Mouse (Mus musculus): ENCODE results near the gene Cby3. TPM values are rescaled to one million over a fixed set of nuclear protein-coding genes. Genes with fewer than 3 reads are reported as not detected.

Cby3 gene
- polyA plus RNA-seq, 1 experiment from 2014 or later, result 1.8 TPM

DNA sequence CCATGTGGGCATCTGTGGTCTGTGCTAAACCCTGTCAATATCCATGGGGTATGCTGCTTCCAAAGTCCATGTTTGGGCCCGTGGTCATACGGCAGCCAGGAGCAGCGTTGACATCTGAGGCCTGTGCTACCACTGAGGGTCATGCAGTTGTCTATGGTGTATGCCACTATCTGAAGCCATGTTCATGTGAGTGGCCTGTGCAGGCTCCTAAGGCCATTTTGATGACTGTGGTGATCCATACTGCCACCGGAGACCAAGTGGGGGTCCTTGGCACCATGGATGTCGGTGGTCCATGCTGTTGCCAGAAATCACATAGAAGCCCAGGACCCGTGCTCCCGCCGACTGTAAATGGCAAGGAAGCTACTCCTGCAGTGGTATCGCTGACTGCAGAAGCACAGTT lies 13.3 kb downstream of the Cby3 start:
- Histone ChIP-seq H3K4me2 (no peak overlapping the region), H3K9ac (replicated peaks) (no peak overlapping the region), H3K27me3 (replicated peaks) (no peaks in the 10 kb centered on the region), H3K4me1 (peaks cover 14% of the 10 kb centered on the region), H3K9me3 (replicated peaks) (no peaks in the 10 kb centered on the region), H3K36me3 (no peaks in the 10 kb centered on the region), H3K27ac (replicated peaks) (no peak overlapping the region), H3K4me3 (replicated peaks) (no peak overlapping the region)
- WGBS, result 92% methylated on average over 9 of the region's 9 CpGs
- no peak for ATAC-seq (ENCODE audit: low FRiP score)

DNA sequence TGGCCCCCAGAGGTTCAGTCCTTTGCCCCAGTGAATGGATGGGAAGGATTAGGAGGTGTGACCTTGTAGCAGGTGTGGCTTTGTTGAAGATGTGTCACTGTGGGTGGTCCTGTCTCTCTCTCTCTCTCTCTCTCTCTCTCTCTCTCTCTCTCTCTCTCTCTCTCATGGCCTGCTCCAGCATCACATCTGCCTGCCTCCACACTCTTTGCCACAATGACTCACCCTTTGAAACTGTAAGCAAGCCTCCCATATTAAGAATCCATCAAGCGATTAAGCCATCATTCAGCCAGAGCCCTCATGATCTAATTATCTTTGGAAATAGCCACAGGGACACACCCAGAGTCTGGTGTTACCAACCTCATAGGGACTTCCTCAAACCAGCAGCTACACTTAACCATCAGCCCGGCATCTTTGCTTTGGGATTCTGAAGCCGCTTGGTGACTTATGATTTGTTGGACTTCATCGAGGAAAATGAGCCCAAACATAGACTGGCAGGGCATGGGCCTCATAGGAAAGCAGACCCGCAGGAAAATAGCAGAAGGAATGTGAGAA lies 15.2 kb downstream of the Cby3 start:
- Histone ChIP-seq H3K27me3 (replicated peaks) (no peaks in the 10 kb centered on the region), H3K9ac (replicated peaks) (no peak overlapping the region), H3K9me3 (replicated peaks) (no peaks in the 10 kb centered on the region), H3K36me3 (no peaks in the 10 kb centered on the region), H3K4me1 (peaks cover 14% of the 10 kb centered on the region), H3K4me2 (no peak overlapping the region), H3K4me3 (replicated peaks) (no peak overlapping the region), H3K27ac (replicated peaks) (no peak overlapping the region)
- no peak for ATAC-seq (ENCODE audit: low FRiP score)
- WGBS, result 91% methylated on average over 5 of the region's 5 CpGs

DNA sequence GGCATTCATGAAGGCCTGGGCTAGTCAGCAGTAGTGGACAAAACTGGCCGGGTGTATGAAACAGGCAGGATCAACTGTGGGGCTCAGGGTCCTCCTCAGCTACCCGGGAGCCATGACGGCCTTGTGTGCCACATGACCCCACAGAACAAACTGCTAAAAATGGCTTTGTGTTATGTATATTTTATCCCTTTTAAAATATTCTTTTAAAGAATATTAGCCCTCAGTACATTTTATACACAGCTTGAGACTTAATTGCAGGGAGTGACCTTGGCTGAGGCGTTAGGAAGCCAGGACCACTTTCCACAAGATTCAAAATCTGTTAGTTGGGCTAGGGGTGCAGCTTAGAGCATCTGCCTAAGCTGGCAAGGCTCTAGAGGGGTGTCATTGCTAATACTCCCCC lies 16.7 kb downstream of the Cby3 start:
- peak; percentile 45; the same call in 1 of the 2 replicates for ATAC-seq (ENCODE audit: low FRiP score)
- no peaks in the 10 kb centered on the region for H3K9me3 ChIP-seq (replicated peaks)
- no peak overlapping the region for H3K9ac ChIP-seq (replicated peaks)
- H3K27ac ChIP-seq (replicated peaks), result peak overlapping the region; percentile 92
- peak overlapping the region; percentile 68 for H3K4me2 ChIP-seq
- H3K36me3 ChIP-seq, result no peaks in the 10 kb centered on the region
- H3K27me3 ChIP-seq (replicated peaks), result no peaks in the 10 kb centered on the region
- peak overlapping the region; percentile 42; the same call in 1 of the 2 replicates for H3K4me3 ChIP-seq (replicated peaks)
- peaks cover 14% of the 10 kb centered on the region for H3K4me1 ChIP-seq
- 42% methylated on average over 4 of the region's 4 CpGs for WGBS

DNA sequence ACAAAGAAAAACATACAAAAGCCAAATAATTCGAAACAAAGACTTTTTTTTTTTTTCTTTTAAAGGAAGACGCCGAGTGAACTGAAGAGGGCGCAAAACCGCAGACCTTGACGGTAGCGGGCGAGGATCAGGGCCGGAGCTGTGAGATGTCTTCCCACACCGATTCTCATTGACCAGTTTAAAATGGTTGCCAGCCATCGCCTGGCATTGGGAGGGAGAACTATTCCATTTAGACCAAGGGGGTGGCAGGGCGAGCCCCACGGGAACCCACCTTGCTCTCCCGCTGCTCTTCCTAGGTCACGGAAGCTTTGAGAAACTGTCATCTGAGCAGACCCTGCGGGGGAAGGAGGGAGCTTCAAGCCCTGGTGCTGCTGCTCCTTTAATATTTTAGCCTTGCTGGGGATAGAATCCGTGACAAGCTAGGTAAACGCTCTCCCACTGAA lies 17.2 kb downstream of the Cby3 start:
- peak overlapping the region; percentile 68 for H3K4me2 ChIP-seq
- H3K9ac ChIP-seq (replicated peaks), result peak overlapping the region; percentile 65
- H3K9me3 ChIP-seq (replicated peaks), result no peaks in the 10 kb centered on the region
- no peaks in the 10 kb centered on the region for H3K27me3 ChIP-seq (replicated peaks)
- under 1% methylated on average over 18 of the region's 18 CpGs for WGBS
- peak overlapping the region; percentile 92 for H3K27ac ChIP-seq (replicated peaks)
- H3K4me3 ChIP-seq (replicated peaks), result peak overlapping the region; percentile 42
- H3K4me1 ChIP-seq, result peaks cover 18% of the 10 kb centered on the region
- ATAC-seq (ENCODE audit: low FRiP score), result peak; percentile 79
- no peaks in the 10 kb centered on the region for H3K36me3 ChIP-seq

DNA sequence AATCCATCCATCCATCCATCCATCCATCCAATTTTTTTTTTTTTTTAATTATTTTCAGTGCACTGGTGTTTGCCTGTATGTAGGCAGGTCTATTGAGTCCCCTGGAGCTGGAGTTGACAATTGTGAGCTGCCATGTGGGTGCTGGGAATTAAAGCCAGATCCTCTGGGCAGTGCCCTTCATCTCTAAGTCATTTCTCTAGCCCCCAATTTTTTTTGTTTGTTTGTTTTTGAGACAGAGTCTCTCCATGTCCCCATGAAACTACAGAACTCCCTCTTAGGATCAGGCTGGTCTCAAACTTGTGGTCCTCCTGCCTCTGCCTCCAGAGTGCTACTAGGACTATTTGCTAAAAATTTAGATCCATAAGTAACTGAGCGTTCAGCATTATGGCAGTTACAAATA lies 17.6 kb downstream of the Cby3 start:
- peak overlapping the region; percentile 65 for H3K9ac ChIP-seq (replicated peaks)
- peak overlapping the region; percentile 42; the same call in 1 of the 2 replicates for H3K4me3 ChIP-seq (replicated peaks)
- no peaks in the 10 kb centered on the region for H3K9me3 ChIP-seq (replicated peaks)
- H3K27ac ChIP-seq (replicated peaks), result peak overlapping the region; percentile 92
- ATAC-seq (ENCODE audit: low FRiP score), result no peak
- WGBS, result 93% methylated on average over 1 of the region's 1 CpGs
- no peaks in the 10 kb centered on the region for H3K36me3 ChIP-seq
- no peaks in the 10 kb centered on the region for H3K27me3 ChIP-seq (replicated peaks)
- H3K4me2 ChIP-seq, result peak overlapping the region; percentile 68
- H3K4me1 ChIP-seq, result peaks cover 21% of the 10 kb centered on the region

DNA sequence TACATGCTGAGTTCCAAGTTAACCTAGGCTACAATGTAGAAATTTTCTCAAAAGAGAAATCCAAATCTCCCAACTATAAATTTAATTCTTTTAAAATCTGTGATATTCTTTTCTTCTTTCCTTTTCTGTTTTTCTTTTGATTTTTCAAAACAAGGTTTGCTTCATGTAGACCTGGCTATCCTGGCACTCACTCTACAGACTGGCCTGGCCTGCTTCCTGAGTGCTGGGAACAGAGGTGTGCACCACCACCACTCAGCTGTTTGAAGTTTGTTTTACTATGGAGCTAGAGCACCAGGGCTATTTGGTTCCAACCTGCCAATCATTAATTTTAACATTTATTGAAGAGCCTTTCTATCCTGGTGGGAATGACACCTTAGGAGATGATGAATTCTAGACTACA lies 18.8 kb downstream of the Cby3 start:
- no peaks in the 10 kb centered on the region for H3K27me3 ChIP-seq (replicated peaks)
- ATAC-seq (ENCODE audit: low FRiP score), result no peak
- no peak overlapping the region for H3K27ac ChIP-seq (replicated peaks)
- H3K9ac ChIP-seq (replicated peaks), result no peak overlapping the region
- H3K36me3 ChIP-seq, result no peaks in the 10 kb centered on the region
- H3K4me2 ChIP-seq, result no peak overlapping the region
- no peaks in the 10 kb centered on the region for H3K9me3 ChIP-seq (replicated peaks)
- H3K4me3 ChIP-seq (replicated peaks), result no peak overlapping the region
- H3K4me1 ChIP-seq, result peaks cover 21% of the 10 kb centered on the region

DNA sequence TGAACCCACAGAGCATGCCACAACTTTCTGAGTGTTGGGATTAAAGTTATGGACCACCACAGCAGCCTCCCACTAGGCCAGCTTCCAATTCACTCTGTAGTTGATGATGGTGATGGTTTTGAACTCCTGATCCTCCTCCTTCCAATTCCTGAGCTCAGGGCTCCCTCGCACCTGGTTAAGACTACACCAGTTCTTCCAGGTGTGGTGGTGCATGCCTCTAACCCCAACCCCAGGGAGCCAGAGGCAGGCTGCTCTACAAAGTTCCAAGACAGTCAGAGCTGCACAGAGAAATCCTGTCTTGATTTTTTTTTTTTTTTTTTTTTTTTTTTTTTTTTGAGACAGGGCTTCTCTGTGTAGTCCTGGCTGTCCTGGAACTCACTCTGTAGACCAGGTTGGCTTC lies 19.4 kb downstream of the Cby3 start:
- 97% methylated on average over 1 of the region's 1 CpGs for WGBS
- no peak for ATAC-seq (ENCODE audit: low FRiP score)
- H3K9ac ChIP-seq (replicated peaks), result no peak overlapping the region
- no peak overlapping the region for H3K4me2 ChIP-seq
- H3K4me1 ChIP-seq, result peaks cover 21% of the 10 kb centered on the region
- H3K27ac ChIP-seq (replicated peaks), result no peak overlapping the region
- H3K4me3 ChIP-seq (replicated peaks), result no peak overlapping the region
- H3K27me3 ChIP-seq (replicated peaks), result no peaks in the 10 kb centered on the region
- H3K9me3 ChIP-seq (replicated peaks), result no peaks in the 10 kb centered on the region
- no peaks in the 10 kb centered on the region for H3K36me3 ChIP-seq

DNA sequence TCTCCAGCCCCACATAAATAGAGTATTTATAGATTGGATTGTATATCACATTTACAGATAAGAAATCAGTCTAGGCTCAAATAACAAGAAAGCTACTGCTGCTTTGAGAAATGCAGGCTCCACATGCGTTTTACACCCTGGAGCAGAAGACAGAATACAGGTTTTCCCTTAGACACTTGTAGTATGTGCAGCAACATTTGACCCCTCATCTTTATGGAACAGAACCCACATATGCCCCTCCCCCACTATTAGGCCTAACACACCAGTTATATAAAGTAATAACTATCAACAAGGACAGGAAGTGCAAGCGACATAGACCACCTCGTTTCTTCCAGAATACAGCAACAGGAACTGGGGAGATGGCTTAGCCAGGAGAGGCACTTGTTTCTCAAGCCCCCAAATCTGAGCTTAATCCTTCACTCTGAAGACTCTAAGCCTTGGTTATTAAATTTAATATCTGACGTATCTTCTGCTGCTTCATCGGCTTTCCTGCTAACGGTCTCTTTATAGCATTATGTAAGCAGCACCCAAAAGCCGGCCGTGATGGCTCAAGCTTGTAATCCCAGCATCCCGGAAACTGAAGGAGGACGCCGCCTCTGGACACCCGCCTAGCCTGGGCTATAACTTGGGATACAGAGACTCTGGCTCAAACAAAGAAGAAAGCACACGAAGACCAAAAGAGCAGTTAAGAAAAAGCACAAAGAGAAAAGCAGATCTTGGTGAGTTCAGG lies 20.2 kb downstream of the Cby3 start:
- Histone ChIP-seq H3K27me3 (replicated peaks) (no peaks in the 10 kb centered on the region), H3K9me3 (replicated peaks) (no peaks in the 10 kb centered on the region), H3K4me1 (peaks cover 28% of the 10 kb centered on the region), H3K9ac (replicated peaks) (no peak overlapping the region), H3K36me3 (peaks cover 4% of the 10 kb centered on the region), H3K4me2 (no peak overlapping the region), H3K27ac (replicated peaks) (no peak overlapping the region), H3K4me3 (replicated peaks) (no peak overlapping the region)
- no peak for ATAC-seq (ENCODE audit: low FRiP score)
- WGBS, result 92% methylated on average over 13 of the region's 13 CpGs

DNA sequence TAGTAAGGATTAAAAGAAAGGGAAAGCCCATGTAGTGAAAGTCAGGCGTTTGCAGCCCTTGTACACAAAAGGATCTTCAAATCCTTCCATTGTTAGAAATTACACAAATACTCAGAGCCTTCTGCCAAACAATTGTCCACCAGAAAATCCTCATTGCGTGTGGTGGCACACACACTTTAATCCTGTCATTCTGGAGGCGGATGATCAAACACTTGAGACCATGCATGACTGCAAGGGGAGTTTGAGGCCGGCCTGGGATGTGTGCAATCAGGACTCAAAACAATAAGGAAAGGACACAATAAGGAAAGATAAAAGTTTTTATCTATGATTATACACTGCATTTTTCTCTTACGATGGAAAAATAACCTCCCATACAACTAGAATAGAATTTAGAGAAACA lies 21.2 kb downstream of the Cby3 start:
- Histone ChIP-seq H3K4me3 (replicated peaks) (no peak overlapping the region), H3K9ac (replicated peaks) (no peak overlapping the region; the same call in 1 of the 2 replicates), H3K4me1 (peaks cover 35% of the 10 kb centered on the region), H3K27me3 (replicated peaks) (no peaks in the 10 kb centered on the region), H3K27ac (replicated peaks) (no peak overlapping the region), H3K36me3 (peaks cover 8% of the 10 kb centered on the region), H3K9me3 (replicated peaks) (no peaks in the 10 kb centered on the region), H3K4me2 (no peak overlapping the region)
- ATAC-seq (ENCODE audit: low FRiP score), result no peak
- 86% methylated on average over 5 of the region's 5 CpGs for WGBS

DNA sequence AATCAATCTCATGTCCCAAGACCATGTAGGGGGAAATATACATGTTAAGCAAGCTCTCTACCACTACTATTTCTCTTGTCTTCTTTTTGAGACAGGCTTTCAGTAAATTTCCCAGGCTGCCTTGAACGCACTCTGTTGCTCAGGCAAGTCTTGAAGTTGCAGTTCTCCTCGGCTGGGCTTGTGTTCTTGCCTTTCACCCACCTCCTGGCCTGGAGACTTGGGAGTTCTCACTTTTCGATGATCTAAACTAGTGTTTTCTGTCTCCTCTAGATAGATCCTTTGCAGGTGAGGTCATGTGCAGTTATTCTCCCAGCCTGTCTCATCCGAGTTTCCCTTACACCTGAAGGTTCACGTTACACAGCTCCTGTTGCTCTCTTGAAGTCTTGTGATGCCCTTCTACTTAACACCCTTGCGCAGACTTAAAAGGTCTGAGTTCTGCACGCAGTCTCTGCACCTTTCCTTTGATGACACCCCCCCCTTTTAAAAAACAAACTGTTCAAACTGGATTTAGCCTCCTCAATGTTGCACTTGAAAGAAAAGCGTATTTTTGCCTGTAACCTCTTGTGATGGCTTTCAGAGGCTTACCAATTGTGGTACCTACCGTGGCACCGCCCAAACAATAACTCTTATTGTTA lies 22.0 kb downstream of the Cby3 start:
- Histone ChIP-seq H3K36me3 (peaks cover 8% of the 10 kb centered on the region), H3K4me1 (peaks cover 28% of the 10 kb centered on the region), H3K27me3 (replicated peaks) (no peaks in the 10 kb centered on the region), H3K4me2 (peak overlapping the region; percentile 94), H3K9me3 (replicated peaks) (no peaks in the 10 kb centered on the region), H3K4me3 (replicated peaks) (peak overlapping the region; percentile 94), H3K9ac (replicated peaks) (peak overlapping the region; percentile 89), H3K27ac (replicated peaks) (peak overlapping the region; percentile 99)
- 24% methylated on average over 10 of the region's 10 CpGs for whole genome bisulfite sequencing
- ATAC-seq (ENCODE audit: low FRiP score), result no peak

DNA sequence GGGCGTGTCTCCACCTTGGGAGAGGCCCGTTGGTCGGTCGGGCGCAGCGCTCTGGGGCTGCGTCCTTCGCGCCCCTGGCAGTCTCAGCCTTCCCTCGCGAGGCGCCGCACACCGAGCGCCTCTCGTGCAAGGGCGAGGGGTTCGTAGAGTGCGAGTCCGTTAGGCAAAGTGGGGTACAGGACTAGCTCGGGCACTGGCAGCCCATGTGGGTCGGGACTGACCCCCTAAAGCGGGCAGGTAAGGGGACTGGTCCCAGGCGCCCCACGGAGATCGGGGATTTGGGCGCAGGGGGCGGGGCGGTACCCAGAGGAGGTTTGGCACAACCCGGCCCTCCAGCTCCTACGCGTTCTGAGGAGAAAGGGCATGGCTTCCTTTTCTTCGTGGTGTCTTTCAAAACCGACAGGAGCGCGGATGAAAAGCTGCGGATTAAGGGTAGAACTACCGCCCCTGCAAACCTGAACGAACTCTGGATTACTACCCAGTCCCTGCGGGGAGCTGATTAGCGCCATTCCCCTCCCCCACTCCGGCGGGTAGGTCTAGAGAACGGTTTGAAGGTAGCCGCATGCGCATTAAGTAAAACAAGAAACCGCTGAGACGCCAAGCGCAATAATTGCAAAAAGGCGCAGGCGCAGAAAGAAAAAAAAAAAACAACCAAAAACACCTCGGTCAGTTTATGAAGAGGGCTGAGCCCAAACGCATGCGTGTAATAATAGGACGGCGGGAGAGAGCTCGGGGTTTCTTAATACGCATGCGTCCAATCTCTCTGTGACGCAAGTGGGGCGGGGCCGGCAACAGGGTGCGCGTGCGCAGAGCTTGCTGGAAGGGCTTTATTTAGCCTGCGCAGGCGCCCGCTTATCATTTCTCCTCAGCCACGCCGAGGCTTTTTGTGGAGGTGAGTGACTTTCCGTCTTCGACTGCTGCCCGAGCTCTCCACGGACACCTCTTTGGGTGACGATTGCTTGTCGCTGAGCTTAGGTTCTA lies 22.9 kb downstream of the Cby3 start, which contains the start of gene Hnrnph1:
Gene Hnrnph1, plus strand, starts transcription at position 80 of the 981 bp plus-strand sequence.
- peak; percentile 93 for ATAC-seq (ENCODE audit: low FRiP score)
- under 1% methylated on average over 76 of the region's 76 CpGs for WGBS

More for the DNA sequence above, 22.9 kb downstream of the Cby3 start, which contains the start of gene Hnrnph1:
- Histone ChIP-seq H3K4me3 (replicated peaks) (peak within 1 kb of the TSS; percentile 94), H3K27ac (replicated peaks) (peak within 1 kb of the TSS; percentile 99), H3K27me3 (replicated peaks) (no peaks in the 10 kb centered on the region), H3K9ac (replicated peaks) (peak within 1 kb of the TSS; percentile 100), H3K36me3 (peaks cover 8% of the 10 kb centered on the region), H3K4me1 (peaks cover 27% of the 10 kb centered on the region), H3K4me2 (peak within 1 kb of the TSS; percentile 94), H3K9me3 (replicated peaks) (no peaks in the 10 kb centered on the region)

All from neural tube, embryonic 15.5 days (tissue).